Mouse (Mus musculus) C2C12 (cell line): ENCODE measurements around the gene Nid2. TPM values are rescaled to one million over a fixed set of nuclear protein-coding genes. Genes with fewer than 3 reads are reported as not detected.

Experiments used
- H3K27me3 ChIP-seq: one replicate; pipeline ENCODE4 v1.6.1; 2011; ENCODE audit not compliant: control insufficient read depth, insufficient read depth, insufficient read length
- H3K36me3 ChIP-seq: one replicate; pipeline ENCODE4 v1.6.1; 2011; ENCODE audit not compliant: control insufficient read depth, insufficient read depth
- H3K4me3 ChIP-seq: one replicate; pipeline ENCODE4 v1.5.1; 2011; ENCODE audit warnings: mild to moderate bottlenecking, control low read depth; ENCODE audit not compliant: poor library complexity, insufficient read depth, severe bottlenecking
- H3K79me2 ChIP-seq: one replicate; pipeline ENCODE4 v1.6.1; 2011; ENCODE audit not compliant: control insufficient read depth, insufficient read depth
- H3K79me3 ChIP-seq: one replicate; pipeline ENCODE4 v1.6.1; 2011; ENCODE audit warnings: low read depth, control low read depth
- H3ac ChIP-seq: one replicate; pipeline ENCODE3; 2011; ENCODE audit warnings: low read depth; ENCODE audit not compliant: control insufficient read depth, insufficient read length
- CEBPB ChIP-seq: IDR thresholded peaks from one replicate; pipeline ENCODE4 v1.6.1; 2011; ENCODE audit warnings: low read depth, mild to moderate bottlenecking, control low read depth, moderate library complexity
- CTCF ChIP-seq: IDR thresholded peaks from one replicate; pipeline ENCODE4 v1.5.1; 2011; ENCODE audit not compliant: control insufficient read depth, insufficient read depth, insufficient read length
- FOSL1 ChIP-seq: IDR thresholded peaks from one replicate; pipeline ENCODE4 v1.8.0; 2011; ENCODE audit warnings: mild to moderate bottlenecking, low read length; ENCODE audit not compliant: poor library complexity, insufficient read depth, severe bottlenecking
- MAX ChIP-seq: IDR thresholded peaks from one replicate; pipeline ENCODE4 v1.6.1; 2011; ENCODE audit warnings: mild to moderate bottlenecking, control low read depth
- MYOD1 ChIP-seq: IDR thresholded peaks from one replicate; pipeline ENCODE4 v1.6.1; 2011; ENCODE audit warnings: low read depth; ENCODE audit not compliant: control insufficient read depth, insufficient read length
- MYOG ChIP-seq: IDR thresholded peaks from one replicate; pipeline ENCODE4 v1.6.1; 2011; ENCODE audit not compliant: control insufficient read depth, insufficient read length; ENCODE audit errors: extremely low read depth
- USF1 ChIP-seq: IDR thresholded peaks from one replicate; pipeline ENCODE4 v1.6.1; 2011; ENCODE audit warnings: low read depth, mild to moderate bottlenecking, control low read depth, moderate library complexity
- polyA plus RNA-seq: library from polyadenylated mRNA; unstranded; fragments of >200 nt; fragmentation: generic; extraction: Trizol; gene quantifications from one replicate; pipeline ENCODE4 v1.2.1, GENCODE M21; 2012; ENCODE audit warnings: missing spikeins

Nid2 gene
- polyA plus RNA-seq, 1 experiment = 25.6 TPM

DNA sequence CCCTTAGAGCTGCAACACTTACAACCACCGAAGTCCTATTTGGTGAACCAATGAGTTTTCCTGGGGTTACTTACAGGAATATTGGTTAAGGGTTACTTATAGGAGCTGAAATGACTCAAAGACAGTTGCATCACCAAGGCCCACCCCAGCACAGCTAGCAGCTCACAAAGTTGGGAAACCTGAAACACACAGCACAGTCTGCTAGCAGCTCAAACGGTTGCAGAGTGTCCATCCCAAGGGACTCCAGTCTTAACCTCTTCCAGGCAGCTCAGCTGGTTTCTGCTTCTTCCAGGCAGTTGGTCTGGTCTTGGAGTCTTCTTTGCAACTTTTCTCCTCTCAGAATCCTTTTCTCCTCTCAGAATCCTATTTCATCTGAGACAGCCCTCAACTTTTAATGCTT, 19.0 kb upstream of the Nid2 start:
- no peaks in the 10 kb centered on the region for H3K36me3 ChIP-seq
- H3K79me3 ChIP-seq = no peaks in the 10 kb centered on the region
- no peak overlapping the region for H3ac ChIP-seq
- no peaks in the 10 kb centered on the region for H3K27me3 ChIP-seq
- H3K4me3 ChIP-seq = no peak overlapping the region
- H3K79me2 ChIP-seq = no peaks in the 10 kb centered on the region
- TF ChIP-seq USF1 (no peak), CEBPB (no peak), FOSL1 (no peak), CTCF (no peak), MYOD1 (no peak), MAX (no peak)

DNA sequence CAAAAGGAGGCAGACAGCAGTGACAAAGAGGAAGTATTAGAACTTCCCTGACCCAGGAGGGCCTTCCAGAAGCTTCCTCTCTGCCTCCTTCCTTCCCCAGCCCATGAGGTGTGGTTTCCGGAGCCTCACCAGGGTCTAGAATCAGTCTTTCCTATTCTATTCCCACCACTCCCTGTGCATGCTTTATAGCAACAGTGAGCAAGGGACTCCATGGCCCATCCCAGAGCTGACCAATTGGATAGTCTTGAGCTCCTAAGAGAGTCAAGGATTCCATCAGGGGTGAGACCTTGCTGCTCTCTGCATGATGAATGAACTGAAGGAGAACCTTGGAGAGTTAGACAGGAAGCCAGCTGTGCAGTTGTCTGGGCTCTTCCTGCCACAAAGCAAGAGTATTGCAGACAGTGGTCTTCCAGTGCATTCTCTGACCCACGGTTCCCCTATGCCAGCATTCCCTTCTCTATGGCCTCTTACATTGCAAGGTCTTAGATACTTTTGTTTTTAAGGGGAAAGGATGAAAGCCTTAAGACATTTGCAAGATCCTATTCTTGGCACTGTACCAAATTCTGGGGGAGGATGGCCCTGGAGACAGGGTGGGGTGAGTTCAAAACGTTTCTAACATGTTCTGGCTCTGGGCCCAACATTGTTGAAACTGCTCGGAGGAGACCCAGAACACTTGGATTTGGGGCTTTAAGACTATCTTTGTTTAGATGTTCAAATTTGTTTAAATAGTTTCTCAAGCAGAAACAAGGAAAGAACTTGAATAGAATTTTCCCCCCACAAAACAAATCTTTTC, 17.4 kb upstream of the Nid2 start:
- no peaks in the 10 kb centered on the region for H3K27me3 ChIP-seq
- no peaks in the 10 kb centered on the region for H3K79me3 ChIP-seq
- H3K79me2 ChIP-seq = no peaks in the 10 kb centered on the region
- H3ac ChIP-seq = no peak overlapping the region
- H3K36me3 ChIP-seq = no peaks in the 10 kb centered on the region
- H3K4me3 ChIP-seq = no peak overlapping the region
- TF ChIP-seq MYOG = no peak
- TF ChIP-seq CEBPB = no peak
- TF ChIP-seq CTCF = no peak

DNA sequence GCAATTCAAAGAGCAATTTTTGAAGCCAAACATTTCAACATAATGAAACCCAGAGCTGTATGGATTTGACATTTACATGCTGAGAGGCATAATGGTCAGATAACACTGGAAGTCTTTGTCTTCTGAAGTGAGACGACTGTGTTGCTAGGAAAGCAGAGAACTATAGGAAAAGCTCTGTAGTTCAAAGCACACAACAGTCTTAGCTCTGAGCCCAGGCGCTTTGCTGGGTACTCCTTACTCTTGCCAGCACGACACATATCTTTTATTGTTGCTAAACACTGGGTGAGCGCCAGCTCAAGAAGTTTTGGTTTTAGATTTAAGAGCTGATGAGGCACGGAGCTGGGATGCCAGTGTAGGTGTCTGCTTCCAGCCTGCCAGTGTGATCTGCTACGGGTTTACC, 15.8 kb upstream of the Nid2 start:
- TF ChIP-seq CTCF (no peak), FOSL1 (no peak), MAX (no peak), MYOD1 (no peak), CEBPB (no peak), MYOG (no peak), USF1 (no peak)
- Histone ChIP-seq H3ac (no peak overlapping the region), H3K4me3 (no peak overlapping the region), H3K79me2 (no peaks in the 10 kb centered on the region), H3K79me3 (no peaks in the 10 kb centered on the region), H3K27me3 (no peaks in the 10 kb centered on the region), H3K36me3 (no peaks in the 10 kb centered on the region)

DNA sequence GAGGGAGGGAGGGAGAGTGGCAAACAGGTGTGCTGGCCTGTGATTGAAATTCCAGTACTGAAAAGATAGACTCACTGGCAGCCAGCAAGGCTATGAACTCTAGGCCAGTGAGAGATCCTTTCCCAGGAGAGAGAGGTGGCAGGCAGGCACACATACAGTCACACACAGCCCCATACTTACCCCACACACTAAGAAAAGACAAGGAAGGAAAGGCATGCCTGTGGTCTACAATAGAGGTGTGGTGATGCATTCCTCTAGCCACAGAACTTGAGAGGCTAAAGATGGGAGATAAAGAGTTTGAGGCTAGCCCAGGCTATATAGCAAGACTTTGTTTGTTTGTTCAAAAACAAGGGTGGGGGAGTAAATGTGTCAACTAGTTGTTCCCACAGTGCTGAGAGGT, 13.5 kb upstream of the Nid2 start:
- H3K79me2 ChIP-seq = no peaks in the 10 kb centered on the region
- H3ac ChIP-seq = no peak overlapping the region
- no peaks in the 10 kb centered on the region for H3K79me3 ChIP-seq
- H3K36me3 ChIP-seq = no peaks in the 10 kb centered on the region
- H3K27me3 ChIP-seq = no peaks in the 10 kb centered on the region
- no peak overlapping the region for H3K4me3 ChIP-seq
- no peak for TF ChIP-seq CTCF
- TF ChIP-seq CEBPB = no peak
- TF ChIP-seq USF1 = no peak
- no peak for TF ChIP-seq MYOG
- no peak for TF ChIP-seq MAX
- TF ChIP-seq FOSL1 = no peak
- TF ChIP-seq MYOD1 = no peak

DNA sequence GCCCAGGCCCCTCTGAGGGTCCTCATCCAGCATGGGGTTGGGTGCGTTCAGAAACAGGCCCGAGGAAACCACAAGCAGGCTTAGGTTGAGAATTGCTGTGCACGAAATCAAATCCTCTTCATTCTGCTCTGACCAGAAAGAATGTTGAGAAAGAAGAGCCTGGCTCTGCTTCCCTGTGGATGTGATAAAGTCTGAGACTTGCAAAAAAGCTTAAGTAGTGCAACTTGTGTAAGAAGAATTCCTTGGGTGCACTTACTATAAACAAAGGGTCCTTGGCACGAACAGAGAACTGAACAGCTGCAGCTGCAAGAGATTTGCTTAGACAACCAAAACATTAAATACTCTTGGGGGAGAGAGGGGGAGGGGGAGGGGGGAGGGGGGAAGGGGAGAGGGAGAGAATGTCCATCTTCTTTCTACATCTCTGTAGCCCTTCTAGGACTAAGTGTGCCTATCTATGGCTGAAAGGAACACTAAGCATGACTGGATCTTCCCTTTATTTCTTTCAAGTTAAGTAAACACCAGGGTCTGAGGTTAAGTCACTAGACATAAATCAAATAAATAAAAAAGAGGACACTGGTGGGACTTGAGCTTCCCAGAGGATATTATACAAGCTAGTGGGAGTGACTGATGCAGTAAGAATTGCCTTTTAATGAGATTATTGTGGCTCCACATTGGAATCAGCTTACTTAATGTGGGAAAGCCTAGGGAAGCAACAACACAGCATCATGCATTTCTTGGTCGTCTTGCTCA, 12.8 kb upstream of the Nid2 start:
- Histone ChIP-seq H3K27me3 (no peaks in the 10 kb centered on the region), H3ac (no peak overlapping the region), H3K4me3 (no peak overlapping the region), H3K79me3 (no peaks in the 10 kb centered on the region), H3K79me2 (no peaks in the 10 kb centered on the region), H3K36me3 (no peaks in the 10 kb centered on the region)
- no peak for TF ChIP-seq CEBPB
- no peak for TF ChIP-seq MYOG
- no peak for TF ChIP-seq MAX
- TF ChIP-seq MYOD1 = peak; percentile 61

DNA sequence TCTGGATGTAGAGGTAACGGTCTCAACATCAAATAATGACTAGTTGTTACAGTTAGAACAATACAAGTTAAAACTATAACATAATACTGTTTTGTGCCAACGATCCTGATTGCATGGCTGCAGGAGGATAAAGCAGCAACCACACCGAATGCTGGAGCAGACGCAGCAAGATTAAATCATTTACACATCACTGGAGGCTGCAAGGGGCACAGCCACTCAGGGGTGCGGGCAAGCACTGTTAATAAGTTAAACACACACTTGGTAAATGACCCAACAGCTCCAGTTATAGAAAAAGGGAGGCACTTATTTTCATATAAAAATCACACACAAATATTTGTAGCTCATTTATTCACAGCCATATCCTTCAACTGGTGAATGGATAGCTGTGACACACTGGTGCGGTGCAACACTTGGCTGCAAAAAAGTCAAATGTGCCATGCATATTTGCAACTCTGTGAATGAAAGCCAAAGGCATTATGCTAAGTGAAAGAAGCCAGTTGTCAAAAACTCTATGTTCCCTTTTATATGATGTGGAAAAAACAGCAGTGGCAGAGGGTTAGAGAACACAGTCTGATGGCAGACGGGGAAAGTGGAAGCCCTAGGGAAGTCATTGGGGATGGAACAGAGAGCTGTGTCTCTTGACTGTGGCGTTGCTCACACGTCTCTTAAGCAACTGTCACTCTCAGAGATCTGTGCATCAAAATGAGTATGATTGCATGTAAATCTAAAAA, 11.5 kb upstream of the Nid2 start:
- Histone ChIP-seq H3K27me3 (no peaks in the 10 kb centered on the region), H3K79me2 (no peaks in the 10 kb centered on the region)

More for the DNA sequence above, 11.5 kb upstream of the Nid2 start:
- H3K4me3 ChIP-seq = no peak overlapping the region
- H3ac ChIP-seq = no peak overlapping the region
- H3K36me3 ChIP-seq = no peaks in the 10 kb centered on the region
- no peaks in the 10 kb centered on the region for H3K79me3 ChIP-seq
- no peak for TF ChIP-seq FOSL1
- TF ChIP-seq MYOD1 = no peak
- no peak for TF ChIP-seq USF1
- no peak for TF ChIP-seq CEBPB
- TF ChIP-seq MAX = no peak
- TF ChIP-seq CTCF = no peak
- no peak for TF ChIP-seq MYOG
